Mouse (Mus musculus) left cerebral cortex, postnatal 14 days (tissue): Measurements from ENCODE around the gene Fgd6. TPM values are rescaled to one million over a fixed set of nuclear protein-coding genes. Genes with fewer than 3 reads are reported as not detected.

Experiments used
- DNase-seq, 2 experiments: peaks; one replicate each; pipeline ENCODE4 v3.0.0; 2021 to 2022; ENCODE audit warnings: low spot score in 2 of 2, mixed read lengths in 1 of 2
- intact Hi-C: fragments of 180-260 bp; cut with DNase I; formaldehyde crosslinking; loops from one replicate; pipeline ENCODE4 v1.15.1; 2025
- total RNA-seq, 2 experiments: library from RNA; stranded (reverse); gene quantifications; 2 replicates each; pipeline ENCODE4 v1.2.3; 2021

The Fgd6 gene
- total RNA-seq, 2 experiments from 2014 or later, result 8.4 to 8.9 TPM

DNA sequence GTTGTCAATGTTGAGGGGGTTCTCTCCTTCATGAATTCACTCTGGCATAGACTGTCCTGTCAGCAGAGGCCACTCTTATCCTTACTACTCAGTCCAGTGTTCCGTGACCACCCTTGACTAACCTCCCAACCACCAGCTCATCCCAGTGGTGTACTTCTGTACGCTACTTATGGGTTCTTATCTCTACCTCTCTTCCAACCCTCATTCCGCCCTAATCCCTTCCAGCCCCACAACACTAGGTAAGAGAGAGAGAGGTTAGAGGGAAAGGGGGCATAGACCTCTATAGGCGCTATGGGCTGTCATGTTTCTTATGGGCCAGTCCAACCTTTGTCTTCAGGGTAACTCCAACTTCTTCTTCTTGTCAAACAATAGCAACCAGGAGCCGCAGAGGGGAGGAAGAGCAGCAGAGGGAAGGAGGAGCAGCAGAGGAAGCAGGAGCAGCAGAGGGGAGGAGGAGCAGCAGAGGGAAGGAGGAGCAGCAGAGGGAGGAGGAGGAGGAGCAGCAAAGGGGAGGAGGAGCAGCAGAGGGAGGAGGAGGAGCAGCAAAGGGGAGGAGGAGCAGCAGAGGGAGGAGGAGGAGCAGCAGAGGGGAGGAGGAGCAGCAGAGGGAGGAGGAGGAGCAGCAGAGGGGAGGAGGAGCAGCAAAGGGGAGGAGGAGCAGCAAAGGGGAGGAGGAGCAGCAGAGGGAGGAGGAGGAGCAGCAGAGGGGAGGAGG lies 125.4 kb downstream of the Fgd6 start:
- no peak for DNase-seq
- intact Hi-C loops, result no loop called here

GRCm38 (mm10) chr10:94162031-94162430 lies 126.2 kb downstream of the Fgd6 start:
- intact Hi-C loops, result no loop called here
- no peak for DNase-seq

DNA sequence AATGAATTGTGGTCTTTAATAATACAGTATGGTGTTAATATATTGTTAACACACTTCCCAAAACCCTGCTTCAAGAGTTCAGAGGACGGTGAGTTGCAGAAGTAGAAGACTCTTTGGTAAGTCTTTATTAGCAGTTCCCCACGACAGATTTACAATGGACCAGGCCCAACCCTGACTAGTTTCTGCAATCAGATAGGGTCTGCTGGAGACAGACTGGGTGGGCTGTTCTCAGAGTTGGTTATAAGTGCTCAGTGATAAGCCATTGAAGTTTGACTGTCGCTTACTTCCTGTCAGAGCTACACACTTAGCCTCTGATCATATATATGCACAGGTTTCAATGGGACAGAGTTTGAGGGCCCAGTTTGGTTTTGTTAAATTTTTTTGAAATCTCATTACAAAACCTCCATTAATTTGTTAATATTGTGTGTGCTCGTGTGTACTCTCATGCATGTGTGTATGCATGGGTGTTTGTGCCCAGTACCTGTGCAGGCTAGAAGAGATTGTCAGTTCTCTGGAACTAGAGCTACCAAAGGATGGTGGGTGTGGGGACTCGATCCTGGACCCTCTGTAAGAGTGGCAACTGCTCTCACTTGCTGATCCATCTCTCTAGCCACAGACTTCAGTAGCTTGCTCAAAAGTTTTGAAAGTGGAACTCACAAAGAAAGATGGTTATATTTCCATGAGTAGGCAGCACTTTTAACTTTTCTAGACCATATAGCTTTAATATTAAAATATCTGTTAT lies 128.5 kb downstream of the Fgd6 start:
- DNase-seq, result no peak
- intact Hi-C loops, result no loop called here

GRCm38 (mm10) chr10:94165426-94165825 lies 129.6 kb downstream of the Fgd6 start:
- intact Hi-C loops, result no loop called here

DNA sequence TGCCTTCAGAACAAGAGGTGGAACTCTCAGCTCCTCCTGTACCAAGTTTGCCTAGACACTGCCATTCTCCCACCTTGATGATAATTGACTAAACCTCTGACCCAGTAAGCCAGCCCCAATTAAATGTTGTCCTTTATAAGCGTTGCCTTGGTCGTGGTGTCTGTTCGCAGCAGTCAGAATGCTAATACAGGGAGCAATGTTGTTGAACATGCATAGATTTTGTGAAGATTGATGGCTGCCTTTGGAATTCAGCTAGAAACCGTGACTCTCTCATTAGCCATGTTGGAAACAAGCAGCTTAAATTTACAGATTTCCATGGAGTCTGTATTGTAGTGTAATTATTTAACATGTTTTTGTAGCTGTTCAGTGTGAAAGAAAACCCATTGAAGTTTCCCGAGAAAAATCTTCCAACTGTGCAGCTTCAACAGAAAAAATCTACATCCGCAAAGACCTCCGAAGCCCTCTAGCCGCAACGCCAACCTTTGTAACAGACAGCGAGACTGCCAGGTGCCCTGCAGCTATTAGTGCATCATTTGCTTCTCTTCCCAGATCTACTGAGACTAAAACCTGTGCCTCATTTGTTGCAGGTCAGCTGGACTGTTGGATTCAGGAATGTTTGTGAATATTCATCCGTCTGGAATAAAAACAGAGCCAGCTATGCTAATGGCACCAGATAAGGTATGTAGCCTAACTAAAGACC lies 131.4 kb downstream of the Fgd6 start:
- no peak for DNase-seq
- intact Hi-C loops, result no loop called here

More at GRCm38 (mm10) chr10:94165426-94165825, 129.6 kb downstream of the Fgd6 start:
- DNase-seq, result no peak

DNA sequence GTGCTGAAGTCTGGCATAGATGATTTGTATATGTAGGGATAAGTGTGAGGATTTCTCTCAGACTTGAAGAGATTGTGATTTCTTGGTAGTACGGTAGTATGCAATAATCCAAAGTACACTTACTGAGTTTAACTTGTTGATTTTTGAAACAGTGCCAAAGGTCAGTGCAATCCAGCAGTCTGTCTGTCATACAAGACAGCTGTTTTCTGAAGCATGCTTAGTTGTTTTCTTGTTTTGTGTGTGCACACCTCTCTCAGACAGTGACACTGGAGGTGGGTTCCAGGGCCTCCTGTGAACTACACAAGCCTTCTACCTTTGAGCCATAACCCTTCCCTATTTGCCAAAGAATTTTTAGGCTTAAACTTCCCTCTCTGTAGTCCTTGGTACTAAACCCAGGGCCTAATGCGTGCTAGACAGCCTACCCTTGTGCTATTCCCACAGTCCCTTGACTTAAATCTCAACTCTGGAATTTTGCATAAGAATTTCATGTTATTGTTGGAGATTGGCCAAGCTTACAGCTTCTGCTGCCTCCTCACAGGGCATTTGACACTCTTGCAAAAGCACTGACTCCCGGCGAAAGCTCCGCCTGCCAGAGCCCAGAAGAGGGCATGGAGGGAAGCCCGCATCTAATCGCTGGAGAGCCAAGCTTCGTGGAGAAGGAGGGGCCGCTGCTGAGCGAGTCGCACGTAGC lies 135.8 kb downstream of the Fgd6 start:
- intact Hi-C loops, result no loop called here

GRCm38 (mm10) chr10:94172137-94172536 lies 136.3 kb downstream of the Fgd6 start:
- no peak for DNase-seq
- intact Hi-C loops, result no loop called here

More for the DNA sequence above, 135.8 kb downstream of the Fgd6 start:
- DNase-seq, result no peak

DNA sequence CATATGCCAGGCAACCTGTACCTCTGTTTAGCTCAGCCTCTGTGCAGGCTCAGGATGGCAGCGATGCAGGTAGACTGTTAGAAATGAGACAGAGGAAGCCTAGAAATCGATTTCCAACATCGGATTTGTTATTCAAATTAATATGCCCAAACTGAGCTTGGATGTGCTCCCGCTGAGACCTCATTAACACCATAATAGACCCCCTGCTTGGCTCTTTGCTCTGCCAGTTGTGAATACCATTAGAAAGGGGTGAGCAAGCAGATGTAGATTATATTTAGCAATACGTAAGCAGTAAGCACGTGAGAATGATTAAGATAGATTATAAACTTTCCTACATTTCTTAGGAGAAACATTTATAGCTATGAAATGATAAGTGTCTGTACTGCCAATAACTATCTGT lies 136.9 kb downstream of the Fgd6 start:
- intact Hi-C loops, result no loop called here
- no peak for DNase-seq

DNA sequence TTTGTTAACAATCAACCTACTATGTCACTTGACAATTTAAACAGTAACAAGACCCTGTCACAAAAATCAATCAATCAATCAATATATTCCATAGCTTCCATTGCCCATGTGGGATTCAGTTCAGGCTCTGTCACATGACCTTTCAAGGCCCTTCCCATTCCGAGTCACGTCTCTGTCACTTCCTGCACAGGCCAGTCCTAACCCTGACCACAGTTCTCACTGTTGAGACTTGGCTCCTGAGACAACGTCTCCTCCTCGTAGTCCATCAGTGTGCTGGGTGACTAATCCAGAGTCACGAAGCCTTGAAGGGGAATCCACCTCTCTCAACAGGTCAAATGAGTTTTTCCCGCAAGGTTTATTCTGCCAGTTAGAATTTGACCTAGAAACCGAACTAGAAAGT lies 138.9 kb downstream of the Fgd6 start:
- no peak for DNase-seq
- intact Hi-C loops, result no loop called here

GRCm38 (mm10) chr10:94183199-94183598 lies 147.4 kb downstream of the Fgd6 start:
- intact Hi-C loops, result no loop called here
- no peak for DNase-seq

Other genes with a start within 250 kb of the Fgd6 start
- not detected for gene Usp44, start 204.4 kb upstream of the Fgd6 start, total RNA-seq
- gene Metap2, start 138.9 kb upstream of the Fgd6 start, total RNA-seq, result 100 to 1,000 TPM; 120 to 124 TPM
- gene Vezt, start 184 bp upstream of the Fgd6 start, total RNA-seq, result 100 to 1,000 TPM in 1 of 2 experiments, 10 to 100 TPM in 1; 86.8 to 102 TPM
- 1 to 10 TPM; 8.1 to 8.5 TPM for gene Nr2c1, start 112.0 kb downstream of the Fgd6 start, total RNA-seq
- 100 to 1,000 TPM; 208 to 229 TPM for gene Ndufa12, start 162.7 kb downstream of the Fgd6 start, total RNA-seq